Mouse (Mus musculus) bone marrow macrophage, adult 2 months (primary cell): Measurements from ENCODE around the gene Slc6a9. TPM values are rescaled to one million over a fixed set of nuclear protein-coding genes. Genes with fewer than 3 reads are reported as not detected.

Experiments used
- H3K27ac ChIP-seq: 2 replicates; pipeline ENCODE4 v1.5.1; 2012; ENCODE audit warnings: low read depth, low read length; ENCODE audit not compliant: insufficient read depth
- H3K4me1 ChIP-seq: 2 replicates; pipeline ENCODE4 v1.6.1; 2012; ENCODE audit warnings: low read length; ENCODE audit not compliant: control insufficient read depth, insufficient read depth
- H3K4me3 ChIP-seq: 2 replicates; pipeline ENCODE4 v1.5.1; 2012; ENCODE audit warnings: mild to moderate bottlenecking, low read length, moderate library complexity; ENCODE audit not compliant: insufficient read depth
- CTCF ChIP-seq: IDR thresholded peaks from 2 replicates; pipeline ENCODE4 v1.5.1; 2012; ENCODE audit warnings: low read depth, mild to moderate bottlenecking, low read length, moderate library complexity
- POLR2A ChIP-seq: IDR thresholded peaks from 2 replicates; pipeline ENCODE4 v1.6.1; 2012; ENCODE audit warnings: mild to moderate bottlenecking, low read depth, low read length, borderline replicate concordance
- polyA plus RNA-seq: library from polyadenylated mRNA; stranded (reverse); fragments of >200 nt; gene quantifications from 2 replicates; pipeline ENCODE4 v1.2.4, GENCODE M21; 2012; ENCODE audit not compliant: missing spikeins, insufficient read depth, insufficient read length

The Slc6a9 gene
- polyA plus RNA-seq, 1 experiment: 2.2 TPM

GRCm38 (mm10) chr4:117836204-117836767 lies 2.0 kb downstream of the Slc6a9 start:
- TF ChIP-seq CTCF: no peak
- TF ChIP-seq POLR2A: no peak
- H3K4me3 ChIP-seq: peak overlapping the region; percentile 81
- no peak overlapping the region for H3K27ac ChIP-seq
- H3K4me1 ChIP-seq: no peaks in the 10 kb centered on the region; the same call in 1 of the 2 replicates

GRCm38 (mm10) chr4:117837271-117837670 lies 3.0 kb downstream of the Slc6a9 start:
- Histone ChIP-seq H3K4me1 (no peaks in the 10 kb centered on the region; the same call in 1 of the 2 replicates), H3K4me3 (no peak overlapping the region), H3K27ac (no peak overlapping the region)
- TF ChIP-seq CTCF: no peak
- no peak for TF ChIP-seq POLR2A

- no peak for TF ChIP-seq POLR2A
- no peak for TF ChIP-seq CTCF
- H3K4me1 ChIP-seq: no peaks in the 10 kb centered on the region; the same call in 1 of the 2 replicates
- no peak overlapping the region for H3K4me3 ChIP-seq
- H3K27ac ChIP-seq: no peak overlapping the region
These were observed 5.1 kb downstream of the Slc6a9 start for GRCm38 (mm10) chr4:117839366-117839765.

- Histone ChIP-seq H3K4me3 (no peak overlapping the region), H3K27ac (no peak overlapping the region), H3K4me1 (no peaks in the 10 kb centered on the region; the same call in 1 of the 2 replicates)
- TF ChIP-seq POLR2A: no peak
- no peak for TF ChIP-seq CTCF
These were observed 6.5 kb downstream of the Slc6a9 start for GRCm38 (mm10) chr4:117840821-117841220.

GRCm38 (mm10) chr4:117841566-117841965 lies 7.3 kb downstream of the Slc6a9 start:
- TF ChIP-seq CTCF (no peak), POLR2A (no peak)
- Histone ChIP-seq H3K27ac (no peak overlapping the region), H3K4me3 (no peak overlapping the region), H3K4me1 (no peaks in the 10 kb centered on the region; the same call in 1 of the 2 replicates)

- no peaks in the 10 kb centered on the region for H3K4me1 ChIP-seq
- no peak for TF ChIP-seq POLR2A
- no peak for TF ChIP-seq CTCF
- no peak overlapping the region for H3K27ac ChIP-seq
- no peak overlapping the region for H3K4me3 ChIP-seq
These were observed 8.8 kb downstream of the Slc6a9 start for GRCm38 (mm10) chr4:117843101-117843500.

GRCm38 (mm10) chr4:117844467-117844866 lies 10.2 kb downstream of the Slc6a9 start:
- TF ChIP-seq POLR2A: no peak
- TF ChIP-seq CTCF: no peak
- Histone ChIP-seq H3K27ac (no peak overlapping the region), H3K4me1 (no peaks in the 10 kb centered on the region), H3K4me3 (no peak overlapping the region)

- no peak overlapping the region for H3K4me3 ChIP-seq
- H3K4me1 ChIP-seq: no peaks in the 10 kb centered on the region
- TF ChIP-seq POLR2A (no peak), CTCF (no peak)
- H3K27ac ChIP-seq: no peak overlapping the region
These were observed 11.0 kb downstream of the Slc6a9 start for GRCm38 (mm10) chr4:117845316-117845715.

- H3K4me3 ChIP-seq: no peak overlapping the region
- no peak for TF ChIP-seq POLR2A
- no peak for TF ChIP-seq CTCF
- H3K27ac ChIP-seq: no peak overlapping the region
- H3K4me1 ChIP-seq: no peaks in the 10 kb centered on the region
These were observed 12.0 kb downstream of the Slc6a9 start for GRCm38 (mm10) chr4:117846261-117846660.

- Histone ChIP-seq H3K4me3 (no peak overlapping the region), H3K27ac (no peak overlapping the region), H3K4me1 (no peaks in the 10 kb centered on the region)
- no peak for TF ChIP-seq CTCF
- TF ChIP-seq POLR2A: no peak
These were observed 12.7 kb downstream of the Slc6a9 start for GRCm38 (mm10) chr4:117847011-117847410.
